Comparison of ENCODE assay signal across 9 mouse cellular contexts in genomic region chr19:23960275-23960674, GRCm38 (mm10).
DNase-seq lines count a peak whose midpoint lies in the region; ATAC-seq and TF ChIP-seq lines count a peak whose summit lies in the region.
"Had no signal": no experiment of that assay in that cellular context is flagged by ENCODE, and none has a peak within 500 bp of the region (broad histone marks: within the 10 kb centered on the region; RNA-seq: fewer than 3 reads in every experiment).

No protein-coding gene starts in this region.

- H3K4me2 ChIP-seq in neural tube, embryonic 14.5 days (ENCODE audit: low read depth, low read length), result no peak overlapping the region

- H3K4me1 ChIP-seq in cerebellum, adult 2 months (ENCODE audit: control insufficient read depth, insufficient read depth, low read length), result peaks cover 20% of the 10 kb centered on the region
- peaks cover 16% of the 10 kb centered on the region for H3K4me1 ChIP-seq in neural tube, embryonic 14.5 days (ENCODE audit: control insufficient read depth, insufficient read depth, low read length)
- peaks cover 29% of the 10 kb centered on the region for H3K4me1 ChIP-seq in embryonic facial prominence, embryonic 10.5 days

- H3K9ac ChIP-seq in neural tube, embryonic 14.5 days (replicated peaks; ENCODE audit: low read depth, low read length), result no peak overlapping the region

- no peaks in the 10 kb centered on the region for H3K27me3 ChIP-seq in cerebellum, adult 2 months (ENCODE audit: control insufficient read depth, insufficient read depth, low read length)
- H3K27me3 ChIP-seq in neural tube, embryonic 14.5 days (ENCODE audit: control insufficient read depth, insufficient read depth, low read length), result no peaks in the 10 kb centered on the region
- no peaks in the 10 kb centered on the region for H3K27me3 ChIP-seq in embryonic facial prominence, embryonic 10.5 days (replicated peaks; ENCODE audit: low read depth, poor library complexity, severe bottlenecking)

- no peaks in the 10 kb centered on the region for H3K36me3 ChIP-seq in neural tube, embryonic 14.5 days (ENCODE audit: control insufficient read depth, insufficient read depth, low read length)
- no peaks in the 10 kb centered on the region for H3K36me3 ChIP-seq in embryonic facial prominence, embryonic 10.5 days (replicated peaks)

- TF ChIP-seq CTCF in cerebellum, adult 2 months (IDR thresholded peaks at IDR 0.05; ENCODE audit: borderline replicate concordance, insufficient read depth, low read depth, low read length), result no peak

- 62% methylated on average over 3 of the region's 3 CpGs for WGBS in cerebellum, adult 2 months
- WGBS in neural tube, embryonic 14.5 days, result 20% methylated on average over 3 of the region's 3 CpGs
- 41% methylated on average over 3 of the region's 3 CpGs for WGBS in embryonic facial prominence, embryonic 10.5 days

- TF ChIP-seq POLR2A in cerebellum, adult 2 months (IDR thresholded peaks at IDR 0.05; ENCODE audit: borderline replicate concordance, insufficient read depth, low read length), result no peak

- H3K27ac ChIP-seq in cerebellum, adult 2 months (ENCODE audit: insufficient read depth, low read length), result no peak overlapping the region
- H3K27ac ChIP-seq in neural tube, embryonic 14.5 days (ENCODE audit: low read depth, low read length), result no peak overlapping the region
- no peak overlapping the region for H3K27ac ChIP-seq in embryonic facial prominence, embryonic 10.5 days (replicated peaks)
- H3K27ac ChIP-seq: macrophage had no signal

- ATAC-seq in neural tube, embryonic 14.5 days (ENCODE audit: low read depth), result peak; percentile 55; the same call in 1 of the 2 replicates

- peak; percentile 44 to 47 for DNase-seq in cerebellum, adult 2 months
- no peak for DNase-seq in cerebellum, adult 11 months
- peak; percentile 42 for DNase-seq in urinary bladder, postnatal 14 days (ENCODE audit: low spot score)
- DNase-seq in urinary bladder, adult 2 months (ENCODE audit: low spot score), result no peak
- DNase-seq in kidney, adult 9 months, result peak; percentile 38
- DNase-seq in embryonic facial prominence, embryonic 10.5 days (ENCODE audit: low spot score), result no peak
- no peak for DNase-seq in urinary bladder, postnatal 25 days (ENCODE audit: low spot score)

- no peak overlapping the region for H3K4me3 ChIP-seq in cerebellum, adult 2 months (replicated peaks; ENCODE audit: insufficient read depth, low read depth, low read length)
- no peak overlapping the region for H3K4me3 ChIP-seq in neural tube, embryonic 14.5 days (ENCODE audit: low read depth, low read length)
- H3K4me3 ChIP-seq in embryonic facial prominence, embryonic 10.5 days, result no peak overlapping the region

- no peaks in the 10 kb centered on the region for H3K9me3 ChIP-seq in neural tube, embryonic 14.5 days (ENCODE audit: control insufficient read depth, low read length)
- no peaks in the 10 kb centered on the region for H3K9me3 ChIP-seq in embryonic facial prominence, embryonic 10.5 days

Comparison
In these comparisons a context has a peak if more than half of its experiments do, and no peak if none do; other contexts are left out.
1. DNase-seq: peak in cerebellum, adult 2 months (2 of 2), urinary bladder, postnatal 14 days (single experiment) and kidney, adult 9 months (single experiment); none in cerebellum, adult 11 months (single experiment), urinary bladder, adult 2 months (single experiment), embryonic facial prominence, embryonic 10.5 days (single experiment) and urinary bladder, postnatal 25 days (single experiment).